Mouse (Mus musculus): ENCODE results near the gene Parp14. TPM values are rescaled to one million over a fixed set of nuclear protein-coding genes. Genes with fewer than 3 reads are reported as not detected.

The Parp14 gene
- polyA plus RNA-seq, 1 experiment from 2014 or later: 0.45 TPM

GRCm38 (mm10) chr16:35808838-35809237 lies 62.5 kb downstream of the Parp14 start:
- no peak overlapping the region for H3K4me2 ChIP-seq (replicated peaks)
- no peak overlapping the region for H3K27ac ChIP-seq (replicated peaks)
- ATAC-seq (ENCODE audit: low FRiP score, low read depth): no peak

GRCm38 (mm10) chr16:35807663-35807992 lies 63.7 kb downstream of the Parp14 start:
- 74% methylated on average over 4 of the region's 4 CpGs for WGBS
- no peak overlapping the region for H3K27ac ChIP-seq (replicated peaks)
- no peaks in the 10 kb centered on the region for H3K4me1 ChIP-seq
- H3K4me2 ChIP-seq (replicated peaks): no peak overlapping the region
- H3K36me3 ChIP-seq: 0 out of 2 replicates have a peak, but pooled peaks cover 2% of the 10 kb centered on the region
- H3K4me3 ChIP-seq: no peak overlapping the region
- no peak for ATAC-seq (ENCODE audit: low FRiP score, low read depth)
- H3K9ac ChIP-seq (replicated peaks): no peak overlapping the region
- H3K9me3 ChIP-seq: no peaks in the 10 kb centered on the region
- H3K27me3 ChIP-seq: no peaks in the 10 kb centered on the region

More at GRCm38 (mm10) chr16:35808838-35809237, 62.5 kb downstream of the Parp14 start:
- H3K9me3 ChIP-seq: no peaks in the 10 kb centered on the region
- no peaks in the 10 kb centered on the region for H3K4me1 ChIP-seq
- no peak overlapping the region for H3K4me3 ChIP-seq
- no peak overlapping the region for H3K9ac ChIP-seq (replicated peaks)
- H3K36me3 ChIP-seq: 0 out of 2 replicates have a peak, but pooled peaks cover 2% of the 10 kb centered on the region
- 100% methylated on average over 2 of the region's 2 CpGs for WGBS
- H3K27me3 ChIP-seq: no peaks in the 10 kb centered on the region

GRCm38 (mm10) chr16:35806973-35807662 lies 64.2 kb downstream of the Parp14 start:
- Histone ChIP-seq H3K36me3 (0 out of 2 replicates have a peak, but pooled peaks cover 2% of the 10 kb centered on the region), H3K9me3 (no peaks in the 10 kb centered on the region), H3K4me2 (replicated peaks) (no peak overlapping the region), H3K9ac (replicated peaks) (no peak overlapping the region), H3K4me1 (no peaks in the 10 kb centered on the region), H3K27me3 (no peaks in the 10 kb centered on the region), H3K27ac (replicated peaks) (no peak overlapping the region), H3K4me3 (no peak overlapping the region)
- 83% methylated on average over 6 of the region's 6 CpGs for WGBS
- no peak for ATAC-seq (ENCODE audit: low FRiP score, low read depth)

GRCm38 (mm10) chr16:35803723-35804122 lies 67.6 kb downstream of the Parp14 start:
- H3K9me3 ChIP-seq: no peaks in the 10 kb centered on the region; the same call in 1 of the 2 replicates
- no peak overlapping the region for H3K9ac ChIP-seq (replicated peaks)
- H3K27me3 ChIP-seq: no peaks in the 10 kb centered on the region
- H3K4me2 ChIP-seq (replicated peaks): no peak overlapping the region
- no peaks in the 10 kb centered on the region for H3K4me1 ChIP-seq
- no peak for ATAC-seq (ENCODE audit: low FRiP score, low read depth)
- 92% methylated on average over 4 of the region's 4 CpGs for WGBS
- H3K36me3 ChIP-seq: 0 out of 2 replicates have a peak, but pooled peaks cover 7% of the 10 kb centered on the region
- no peak overlapping the region for H3K4me3 ChIP-seq
- H3K27ac ChIP-seq (replicated peaks): no peak overlapping the region

- Histone ChIP-seq H3K9me3 (no peaks in the 10 kb centered on the region; the same call in 1 of the 2 replicates), H3K4me3 (no peak overlapping the region), H3K27me3 (no peaks in the 10 kb centered on the region), H3K36me3 (peaks cover 12% of the 10 kb centered on the region; the same call in 1 of the 2 replicates), H3K9ac (replicated peaks) (no peak overlapping the region), H3K4me1 (no peaks in the 10 kb centered on the region), H3K27ac (replicated peaks) (no peak overlapping the region), H3K4me2 (replicated peaks) (no peak overlapping the region)
- ATAC-seq (ENCODE audit: low FRiP score, low read depth): no peak
- 91% methylated on average over 7 of the region's 7 CpGs for WGBS
Measured at GRCm38 (mm10) chr16:35802163-35802562, 69.2 kb downstream of the Parp14 start.

GRCm38 (mm10) chr16:35791962-35792521 lies 79.3 kb downstream of the Parp14 start:
- Histone ChIP-seq H3K27me3 (no peaks in the 10 kb centered on the region), H3K4me3 (no peak overlapping the region), H3K4me2 (replicated peaks) (no peak overlapping the region), H3K36me3 (peaks cover 13% of the 10 kb centered on the region), H3K9me3 (no peaks in the 10 kb centered on the region), H3K9ac (replicated peaks) (no peak overlapping the region), H3K27ac (replicated peaks) (no peak overlapping the region), H3K4me1 (peaks cover 8% of the 10 kb centered on the region)
- WGBS: 67% methylated on average over 6 of the region's 6 CpGs
- no peak for ATAC-seq (ENCODE audit: low FRiP score, low read depth)

GRCm38 (mm10) chr16:35788330-35788729 lies 83.0 kb downstream of the Parp14 start:
- H3K4me2 ChIP-seq (replicated peaks): no peak overlapping the region
- H3K36me3 ChIP-seq: peaks cover 13% of the 10 kb centered on the region
- H3K27ac ChIP-seq (replicated peaks): no peak overlapping the region
- 95% methylated on average over 6 of the region's 6 CpGs for WGBS
- H3K9me3 ChIP-seq: no peaks in the 10 kb centered on the region
- peaks cover 9% of the 10 kb centered on the region for H3K4me1 ChIP-seq
- no peaks in the 10 kb centered on the region for H3K27me3 ChIP-seq
- no peak for ATAC-seq (ENCODE audit: low FRiP score, low read depth)
- no peak overlapping the region for H3K4me3 ChIP-seq
- no peak overlapping the region for H3K9ac ChIP-seq (replicated peaks)

- peaks cover 13% of the 10 kb centered on the region for H3K36me3 ChIP-seq
- ATAC-seq (ENCODE audit: low FRiP score, low read depth): peak; percentile 54; the same call in 1 of the 2 replicates
- H3K27ac ChIP-seq (replicated peaks): no peak overlapping the region
- H3K4me3 ChIP-seq: no peak overlapping the region
- H3K27me3 ChIP-seq: no peaks in the 10 kb centered on the region
- no peak overlapping the region for H3K4me2 ChIP-seq (replicated peaks)
- no peak overlapping the region for H3K9ac ChIP-seq (replicated peaks)
- H3K4me1 ChIP-seq: peaks cover 9% of the 10 kb centered on the region
- no peaks in the 10 kb centered on the region for H3K9me3 ChIP-seq
- 62% methylated on average over 8 of the region's 8 CpGs for WGBS
Measured at GRCm38 (mm10) chr16:35787568-35788189, 83.7 kb downstream of the Parp14 start.

- Histone ChIP-seq H3K4me3 (no peak overlapping the region), H3K4me2 (replicated peaks) (no peak overlapping the region), H3K27me3 (no peaks in the 10 kb centered on the region), H3K4me1 (peaks cover 9% of the 10 kb centered on the region), H3K27ac (replicated peaks) (peak overlapping the region; percentile 56), H3K9ac (replicated peaks) (no peak overlapping the region), H3K36me3 (peaks cover 13% of the 10 kb centered on the region), H3K9me3 (no peaks in the 10 kb centered on the region)
- WGBS: 89% methylated on average over 6 of the region's 6 CpGs
- ATAC-seq (ENCODE audit: low FRiP score, low read depth): no peak
Measured at GRCm38 (mm10) chr16:35787163-35787562, 84.2 kb downstream of the Parp14 start.

- 95% methylated on average over 7 of the region's 7 CpGs for WGBS
- no peak overlapping the region for H3K27ac ChIP-seq (replicated peaks)
Measured at GRCm38 (mm10) chr16:35784134-35784725, 87.1 kb downstream of the Parp14 start.

GRCm38 (mm10) chr16:35783207-35783573 lies 88.2 kb downstream of the Parp14 start:
- 86% methylated on average over 3 of the region's 3 CpGs for WGBS
- Histone ChIP-seq H3K4me3 (no peak overlapping the region), H3K36me3 (0 out of 2 replicates have a peak, but pooled peaks cover under 1% of the 10 kb centered on the region), H3K27ac (replicated peaks) (no peak overlapping the region), H3K27me3 (no peaks in the 10 kb centered on the region), H3K9me3 (no peaks in the 10 kb centered on the region), H3K4me1 (peaks cover 9% of the 10 kb centered on the region), H3K9ac (replicated peaks) (no peak overlapping the region), H3K4me2 (replicated peaks) (no peak overlapping the region)
- ATAC-seq (ENCODE audit: low FRiP score, low read depth): no peak

More at GRCm38 (mm10) chr16:35784134-35784725, 87.1 kb downstream of the Parp14 start:
- Histone ChIP-seq H3K9me3 (no peaks in the 10 kb centered on the region), H3K36me3 (peaks cover 3% of the 10 kb centered on the region; the same call in 1 of the 2 replicates), H3K27me3 (no peaks in the 10 kb centered on the region), H3K4me3 (no peak overlapping the region), H3K9ac (replicated peaks) (no peak overlapping the region), H3K4me2 (replicated peaks) (no peak overlapping the region), H3K4me1 (peaks cover 9% of the 10 kb centered on the region)
- no peak for ATAC-seq (ENCODE audit: low FRiP score, low read depth)
